8 mouse cellular contexts compared by ENCODE assay signal in genomic region chr1:134962053-134962803, GRCm38 (mm10). TPM values are rescaled to one million over a fixed set of nuclear protein-coding genes. Genes with fewer than 3 reads are reported as not detected.
DNase-seq lines count a peak whose midpoint lies in the region; ATAC-seq and TF ChIP-seq lines count a peak whose summit lies in the region.

TSS of gene Ube2t (plus strand) at chr1:134962565.

- H3K4me3 ChIP-seq in ES-Bruce4 (ENCODE audit: low read depth, low read length): peak within 1 kb of the TSS; percentile 83
- peak within 1 kb of the TSS; percentile 70 for H3K4me3 ChIP-seq in forebrain, embryonic 13.5 days
- peak within 1 kb of the TSS; percentile 85 for H3K4me3 ChIP-seq in liver, postnatal 0 days (ENCODE audit: low read depth, low read length)
- peak within 1 kb of the TSS; percentile 67 for H3K4me3 ChIP-seq in neural tube, embryonic 14.5 days (ENCODE audit: low read depth, low read length)

- H3K4me2 ChIP-seq in forebrain, embryonic 13.5 days: peak within 1 kb of the TSS; percentile 68
- peak within 1 kb of the TSS; percentile 77 for H3K4me2 ChIP-seq in liver, postnatal 0 days (ENCODE audit: low read depth, low read length)
- peak within 1 kb of the TSS; percentile 64 for H3K4me2 ChIP-seq in neural tube, embryonic 14.5 days (ENCODE audit: low read depth, low read length)

- intact Hi-C loops in heart, postnatal 10 days (cut with DNase I): loop anchor here (5.0 to 10.0 kb wide), 2 partner anchors 325 to 413 kb away; partner anchors contain the start of gene Shisa4

- TF ChIP-seq EP300 in ES-Bruce4 (IDR thresholded peaks at IDR 0.05; ENCODE audit: insufficient read depth, low read depth, low read length): no peak
- peak; percentile 38; the same call in 1 of the 2 replicates for TF ChIP-seq EP300 in liver, postnatal 0 days (IDR thresholded peaks at IDR 0.05; ENCODE audit: low read depth)

- H3K36me3 ChIP-seq in ES-Bruce4 (ENCODE audit: control insufficient read depth, insufficient read depth, low read length, poor library complexity, severe bottlenecking): peaks cover 13% of the 10 kb centered on the region; the same call in 1 of the 2 replicates
- H3K36me3 ChIP-seq in forebrain, embryonic 13.5 days (ENCODE audit: poor library complexity, severe bottlenecking): no peaks in the 10 kb centered on the region
- no peaks in the 10 kb centered on the region for H3K36me3 ChIP-seq in liver, postnatal 0 days (replicated peaks; ENCODE audit: insufficient read depth, low read length)
- no peaks in the 10 kb centered on the region for H3K36me3 ChIP-seq in neural tube, embryonic 14.5 days (ENCODE audit: control insufficient read depth, insufficient read depth, low read length)

- DNase-seq in heart, postnatal 10 days: peak; percentile 96 to 97
- DNase-seq in large intestine, adult 2 months (ENCODE audit: low read depth, low spot score): peak; percentile 72
- DNase-seq in liver, postnatal 0 days: peak; percentile 97
- DNase-seq in testis, postnatal 10 days (ENCODE audit: low spot score): peak; percentile 96

- peak; percentile 99 for ATAC-seq in cerebellum, adult (ENCODE audit: insufficient number of reproducible peaks, low FRiP score, low TSS enrichment)
- ATAC-seq in forebrain, embryonic 13.5 days: peak; percentile 100
- peak; percentile 100 for ATAC-seq in liver, postnatal 0 days
- peak; percentile 100 for ATAC-seq in neural tube, embryonic 14.5 days (ENCODE audit: low read depth)

- no peaks in the 10 kb centered on the region for H3K27me3 ChIP-seq in ES-Bruce4 (ENCODE audit: control insufficient read depth, insufficient read depth, low read length, poor library complexity, severe bottlenecking)
- peaks cover 7% of the 10 kb centered on the region; the same call in 1 of the 2 replicates for H3K27me3 ChIP-seq in forebrain, embryonic 13.5 days
- no peaks in the 10 kb centered on the region for H3K27me3 ChIP-seq in liver, postnatal 0 days (ENCODE audit: insufficient read depth, low read length)
- no peaks in the 10 kb centered on the region for H3K27me3 ChIP-seq in neural tube, embryonic 14.5 days (ENCODE audit: control insufficient read depth, insufficient read depth, low read length)

- 3% methylated on average over 50 of the region's 50 CpGs for WGBS in forebrain, embryonic 13.5 days
- WGBS in large intestine, adult 2 months: 1% methylated on average over 50 of the region's 50 CpGs
- WGBS in liver, postnatal 0 days (ENCODE audit: insufficient replicate concordance): 1% methylated on average over 50 of the region's 50 CpGs
- WGBS in neural tube, embryonic 14.5 days: 4% methylated on average over 50 of the region's 50 CpGs

- no peaks in the 10 kb centered on the region for H3K4me1 ChIP-seq in ES-Bruce4 (ENCODE audit: control insufficient read depth, insufficient read depth, low read length)
- H3K4me1 ChIP-seq in forebrain, embryonic 13.5 days: peaks cover 17% of the 10 kb centered on the region
- peaks cover 16% of the 10 kb centered on the region for H3K4me1 ChIP-seq in liver, postnatal 0 days (ENCODE audit: insufficient read depth)
- peaks cover 10% of the 10 kb centered on the region for H3K4me1 ChIP-seq in neural tube, embryonic 14.5 days (ENCODE audit: control insufficient read depth, insufficient read depth, low read length)

- H3K9me3 ChIP-seq in ES-Bruce4 (replicated peaks; ENCODE audit: control insufficient read depth, insufficient read depth, low read length, poor library complexity, severe bottlenecking): no peaks in the 10 kb centered on the region
- H3K9me3 ChIP-seq in forebrain, embryonic 13.5 days (replicated peaks): no peaks in the 10 kb centered on the region
- no peaks in the 10 kb centered on the region for H3K9me3 ChIP-seq in liver, postnatal 0 days (ENCODE audit: low read length)
- no peaks in the 10 kb centered on the region for H3K9me3 ChIP-seq in neural tube, embryonic 14.5 days (ENCODE audit: control insufficient read depth, low read length)

- H3K9ac ChIP-seq in ES-Bruce4 (ENCODE audit: low read depth, poor library complexity, severe bottlenecking): peak within 1 kb of the TSS; percentile 76
- H3K9ac ChIP-seq in forebrain, embryonic 13.5 days: peak within 1 kb of the TSS; percentile 71
- peak within 1 kb of the TSS; percentile 81 for H3K9ac ChIP-seq in liver, postnatal 0 days (replicated peaks)
- H3K9ac ChIP-seq in neural tube, embryonic 14.5 days (replicated peaks; ENCODE audit: low read depth, low read length): peak within 1 kb of the TSS; percentile 50; the same call in 1 of the 2 replicates

- H3K27ac ChIP-seq in ES-Bruce4 (ENCODE audit: insufficient read depth, low read length): peak within 1 kb of the TSS; percentile 13; the same call in 1 of the 2 replicates
- H3K27ac ChIP-seq in forebrain, embryonic 13.5 days: no peak within 1 kb of the TSS
- peak within 1 kb of the TSS; percentile 72 for H3K27ac ChIP-seq in liver, postnatal 0 days (ENCODE audit: low read depth)
- H3K27ac ChIP-seq in neural tube, embryonic 14.5 days (ENCODE audit: low read depth, low read length): no peak within 1 kb of the TSS

- TF ChIP-seq CTCF in ES-Bruce4 (IDR thresholded peaks at IDR 0.05; ENCODE audit: low read depth, low read length): no peak
- TF ChIP-seq CTCF in liver, postnatal 0 days (IDR thresholded peaks at IDR 0.05; ENCODE audit: low read depth): peak; percentile 5; the same call in 1 of the 2 replicates

- TF ChIP-seq POLR2A in ES-Bruce4 (IDR thresholded peaks at IDR 0.05; ENCODE audit: insufficient read depth, low read length): peak; percentile 83

RNA-seq across cellular contexts. Expression of gene Ube2t, which starts in this region (rescaled TPM):
- 96.8 and 99.6 TPM in 2 replicates for polyA plus RNA-seq in ES-Bruce4 (2011; ENCODE audit: insufficient read depth, insufficient read length, low read depth, missing spikeins)
- polyA plus RNA-seq in forebrain, embryonic 13.5 days (2015; fragmentation: Nextera tagmentation; extraction: Ambion mirVana): 46.6 and 48.6 TPM in 2 replicates
- total RNA-seq in heart, postnatal 10 days (2021): 10 to 100 TPM in 1 of 2 experiments, 1 to 10 TPM in 1; 9.6 to 10.1 TPM
- 3.5 and 3.7 TPM in 2 replicates for polyA plus RNA-seq in large intestine, adult 2 months (2012; rRNA removed)
- polyA plus RNA-seq in liver, postnatal 0 days (2015; fragmentation: Nextera tagmentation; extraction: Ambion mirVana): 17.1 and 17.6 TPM in 2 replicates
- 7.6 and 9.1 TPM in 2 replicates for polyA plus RNA-seq in neural tube, embryonic 14.5 days (2014; fragmentation: Nextera tagmentation; extraction: Ambion mirVana)

Comparison
In these comparisons a context has a peak if more than half of its experiments do, and no peak if none do; other contexts are left out.
1. H3K27ac ChIP-seq: peak in ES-Bruce4 (single experiment) and liver, postnatal 0 days (single experiment); none in forebrain, embryonic 13.5 days (single experiment) and neural tube, embryonic 14.5 days (single experiment).
2. Peak in every context shown above with its lines, with median percentiles within 50 percentile points of each other: H3K4me3 ChIP-seq, H3K9ac ChIP-seq, ATAC-seq, H3K4me2 ChIP-seq and DNase-seq.